Mouse (Mus musculus): ENCODE results near the gene Cdhr4.

- no peak for TF ChIP-seq POLR2A (IDR thresholded peaks at IDR 0.05; ENCODE audit: extremely low read depth, insufficient read depth, low read length)
- TF ChIP-seq CTCF (IDR thresholded peaks at IDR 0.05; ENCODE audit: extremely low read depth, insufficient read depth, low read length), result no peak
Observed at GRCm38 (mm10) chr9:107985131-107986119, 6.9 kb upstream of the Cdhr4 start, which contains the start of gene Inka1.
